Mouse (Mus musculus) spleen, postnatal 14 days (tissue): ENCODE data around the gene 4930516K23Rik.

Experiments used
- DNase-seq, 2 experiments: peaks; one replicate each; pipeline ENCODE4 v3.0.0; 2021 to 2022; ENCODE audit warnings: low spot score in 2 of 2

4930516K23Rik gene

GRCm38 (mm10) chr7:104061345-104061744 lies at the start of gene 4930516K23Rik:
Gene 4930516K23Rik, minus strand, starts transcription at chr7:104061445.
- no peak for DNase-seq

GRCm38 (mm10) chr7:104104757-104104972 lies 43.4 kb upstream of the 4930516K23Rik start, which contains the start of gene Olfr646:
Gene Olfr646, plus strand, starts transcription at chr7:104104873.
- DNase-seq: no peak

- DNase-seq: no peak
Observed at GRCm38 (mm10) chr7:104103913-104104756, 42.9 kb upstream of the 4930516K23Rik start.

GRCm38 (mm10) chr7:104085365-104085764 lies 24.1 kb upstream of the 4930516K23Rik start, which contains the start of gene Olfr645:
Gene Olfr645, minus strand, starts transcription at chr7:104085465.
- DNase-seq: no peak

GRCm38 (mm10) chr7:104071769-104072168 lies 10.5 kb upstream of the 4930516K23Rik start, which contains the start of gene Olfr644:
Gene Olfr644, minus strand, starts transcription at chr7:104071869.
- DNase-seq: no peak

- no peak for DNase-seq
Observed at GRCm38 (mm10) chr7:104059215-104059614, 2.0 kb downstream of the 4930516K23Rik start.

GRCm38 (mm10) chr7:104052566-104052965 lies 8.7 kb downstream of the 4930516K23Rik start, which contains the start of gene Olfr642:
Gene Olfr642, minus strand, starts transcription at chr7:104052666.
- DNase-seq: no peak

- no peak for DNase-seq
Observed at GRCm38 (mm10) chr7:104050745-104051144, 10.5 kb downstream of the 4930516K23Rik start.

- DNase-seq: no peak
Observed at GRCm38 (mm10) chr7:104035145-104035544, 26.1 kb downstream of the 4930516K23Rik start, which contains the start of gene Olfr641. Gene Olfr641, plus strand, starts transcription at chr7:104035445.

- no peak for DNase-seq
Observed at GRCm38 (mm10) chr7:104026978-104027377, 34.3 kb downstream of the 4930516K23Rik start.

GRCm38 (mm10) chr7:104025473-104025872 lies 35.8 kb downstream of the 4930516K23Rik start, which contains the start of gene Olfr640:
Gene Olfr640, minus strand, starts transcription at chr7:104025573.
- no peak for DNase-seq

GRCm38 (mm10) chr7:104021651-104022050 lies 39.6 kb downstream of the 4930516K23Rik start:
- no peak for DNase-seq

GRCm38 (mm10) chr7:104018953-104019352 lies 42.3 kb downstream of the 4930516K23Rik start:
- no peak for DNase-seq

GRCm38 (mm10) chr7:104017203-104017602 lies 44.0 kb downstream of the 4930516K23Rik start, which contains the start of gene Olfr639:
Gene Olfr639, minus strand, starts transcription at chr7:104017303.
- DNase-seq: no peak
